Mouse (Mus musculus) limb, embryonic 11.5 days (tissue): ENCODE results near the gene Elmo3. TPM values are rescaled to one million over a fixed set of nuclear protein-coding genes. Genes with fewer than 3 reads are reported as not detected.
A peak's percentile ranks its signal among the peaks of the same experiment; 100 is the strongest.

Experiments
- ATAC-seq: fragments of 200-750 bp; cut with Nextera tagmentation; 2 replicates; pipeline ENCODE4 v1.8.0; 2017; ENCODE audit warnings: low read depth; ENCODE audit not compliant: insufficient number of reproducible peaks, low FRiP score, low TSS enrichment
- DNase-seq: peaks from one replicate; pipeline ENCODE4 v3.0.0-alpha.2; 2015; ENCODE audit warnings: low spot score
- H3K27ac ChIP-seq: fragments of 300-500 bp; sonication (generic); replicated peaks from 2 replicates; pipeline ENCODE4 v1.5.1; 2014; ENCODE audit warnings: low read depth, mild to moderate bottlenecking, low read length
- H3K27me3 ChIP-seq: fragments of 300-500 bp; sonication (generic); 2 replicates; pipeline ENCODE4 v1.6.1; 2014; ENCODE audit warnings: mild to moderate bottlenecking, low read length, mixed read lengths; ENCODE audit not compliant: control insufficient read depth, insufficient read depth
- H3K36me3 ChIP-seq: fragments of 300-500 bp; sonication (generic); 2 replicates; pipeline ENCODE4 v1.6.1; 2014; ENCODE audit warnings: mild to moderate bottlenecking, low read length, moderate library complexity, mixed read lengths; ENCODE audit not compliant: control insufficient read depth, insufficient read depth
- H3K4me1 ChIP-seq: fragments of 300-500 bp; sonication (generic); 2 replicates; pipeline ENCODE4 v1.6.1; 2014; ENCODE audit warnings: low read length, mixed read lengths; ENCODE audit not compliant: control insufficient read depth, insufficient read depth
- H3K4me2 ChIP-seq: fragments of 300-500 bp; sonication (generic); 2 replicates; pipeline ENCODE4 v1.6.1; 2014; ENCODE audit warnings: low read depth, mild to moderate bottlenecking, moderate library complexity; ENCODE audit not compliant: severe bottlenecking
- H3K4me3 ChIP-seq: fragments of 300-500 bp; sonication (generic); 2 replicates; pipeline ENCODE4 v1.5.1; 2014; ENCODE audit warnings: low read depth, low read length
- H3K9ac ChIP-seq: fragments of 300-500 bp; sonication (generic); 2 replicates; pipeline ENCODE4 v1.6.1; 2014; ENCODE audit warnings: mild to moderate bottlenecking, low read length
- H3K9me3 ChIP-seq: fragments of 300-500 bp; sonication (generic); 2 replicates; pipeline ENCODE4 v1.6.1; 2016; ENCODE audit warnings: low read length; ENCODE audit not compliant: control insufficient read depth
- WGBS: fragments of 180-500 bp; shearing (Covaris S2); extraction: QIAGEN DNeasy Blood & Tissue Kit; methylation state at CpG from one replicate; pipeline ENCODE4 v1.1.7; 2014; 5-methylcytosine and 5-hydroxymethylcytosine counted together
- polyA plus RNA-seq: library from polyadenylated mRNA; unstranded; fragments of >200 nt; fragmentation: Nextera tagmentation; extraction: Ambion mirVana; gene quantifications from 2 replicates; pipeline ENCODE4 v1.2.1, GENCODE M21; 2014

Gene Elmo3
- polyA plus RNA-seq, 1 experiment from 2014 or later = 3.7 TPM

- peaks cover 19% of the 10 kb centered on the region for H3K4me1 ChIP-seq
- peak overlapping the region; percentile 37; the same call in 1 of the 2 replicates for H3K27ac ChIP-seq
- peak overlapping the region; percentile 67 for H3K4me3 ChIP-seq
- DNase-seq = peak; percentile 66
- H3K36me3 ChIP-seq = no peaks in the 10 kb centered on the region
- no peaks in the 10 kb centered on the region for H3K27me3 ChIP-seq
- H3K9ac ChIP-seq = peak overlapping the region; percentile 64
- no peaks in the 10 kb centered on the region for H3K9me3 ChIP-seq
- peak overlapping the region; percentile 98 for H3K4me2 ChIP-seq
- peak; percentile 10 for ATAC-seq
- under 1% methylated on average over 34 of the region's 34 CpGs for WGBS
These were observed 41.4 kb downstream of the Elmo3 start for GRCm38 (mm10) chr8:105346611-105347427.

- no peaks in the 10 kb centered on the region for H3K9me3 ChIP-seq
- H3K4me2 ChIP-seq = peak within 1 kb of the TSS; percentile 98
- peak within 1 kb of the TSS; percentile 63 for H3K27ac ChIP-seq
- no peaks in the 10 kb centered on the region for H3K36me3 ChIP-seq
- H3K4me3 ChIP-seq = peak within 1 kb of the TSS; percentile 67
- peaks cover 19% of the 10 kb centered on the region for H3K4me1 ChIP-seq
- H3K27me3 ChIP-seq = no peaks in the 10 kb centered on the region
- ATAC-seq = peak; percentile 88
- DNase-seq = peak; percentile 96
- H3K9ac ChIP-seq = peak within 1 kb of the TSS; percentile 75
- under 1% methylated on average over 53 of the region's 53 CpGs for WGBS
These were observed 42.2 kb downstream of the Elmo3 start, which contains the start of gene Fhod1 for GRCm38 (mm10) chr8:105347428-105348221. Gene Fhod1 (minus strand): TSS chr8:105347953.

GRCm38 (mm10) chr8:105348450-105349095, 43.2 kb downstream of the Elmo3 start, which contains the start of gene Slc9a5:
Gene Slc9a5 (plus strand): TSS chr8:105348843.
- Histone ChIP-seq H3K4me3 (peak within 1 kb of the TSS; percentile 67), H3K27me3 (no peaks in the 10 kb centered on the region), H3K9me3 (no peaks in the 10 kb centered on the region), H3K4me2 (peak within 1 kb of the TSS; percentile 98), H3K27ac (peak within 1 kb of the TSS; percentile 63), H3K36me3 (no peaks in the 10 kb centered on the region), H3K9ac (peak within 1 kb of the TSS; percentile 75), H3K4me1 (peaks cover 19% of the 10 kb centered on the region)
- ATAC-seq (0 out of 2 replicates have a peak, but pooled peaks have one; percentile 2), DNase-seq (peak; percentile 88)
- under 1% methylated on average over 34 of the region's 34 CpGs for WGBS

GRCm38 (mm10) chr8:105349096-105349771, 43.8 kb downstream of the Elmo3 start:
- H3K4me3 ChIP-seq = peak overlapping the region; percentile 67
- peak; percentile 18; the same call in 1 of the 2 replicates for ATAC-seq
- H3K27ac ChIP-seq = no peak overlapping the region; the same call in 1 of the 2 replicates
- H3K4me2 ChIP-seq = peak overlapping the region; percentile 98
- H3K27me3 ChIP-seq = no peaks in the 10 kb centered on the region
- under 1% methylated on average over 47 of the region's 48 CpGs for WGBS
- peak; percentile 71 for DNase-seq
- H3K9me3 ChIP-seq = no peaks in the 10 kb centered on the region
- peaks cover 19% of the 10 kb centered on the region for H3K4me1 ChIP-seq
- peak overlapping the region; percentile 74 for H3K9ac ChIP-seq
- H3K36me3 ChIP-seq = no peaks in the 10 kb centered on the region

GRCm38 (mm10) chr8:105350186-105350585, 44.8 kb downstream of the Elmo3 start:
- WGBS = 42% methylated on average over 7 of the region's 7 CpGs
- no peaks in the 10 kb centered on the region for H3K9me3 ChIP-seq
- peak overlapping the region; percentile 98 for H3K4me2 ChIP-seq
- DNase-seq (no peak), ATAC-seq (no peak)
- H3K36me3 ChIP-seq = no peaks in the 10 kb centered on the region
- no peaks in the 10 kb centered on the region for H3K27me3 ChIP-seq
- no peak overlapping the region for H3K9ac ChIP-seq
- no peak overlapping the region for H3K27ac ChIP-seq
- H3K4me1 ChIP-seq = peaks cover 22% of the 10 kb centered on the region
- H3K4me3 ChIP-seq = no peak overlapping the region

GRCm38 (mm10) chr8:105353583-105354135, 48.3 kb downstream of the Elmo3 start:
- ATAC-seq (no peak), DNase-seq (no peak)
- Histone ChIP-seq H3K9ac (no peak overlapping the region), H3K27ac (no peak overlapping the region), H3K27me3 (no peaks in the 10 kb centered on the region), H3K4me1 (peaks cover 15% of the 10 kb centered on the region), H3K36me3 (peaks cover 3% of the 10 kb centered on the region; the same call in 1 of the 2 replicates), H3K4me2 (no peak overlapping the region), H3K9me3 (no peaks in the 10 kb centered on the region), H3K4me3 (no peak overlapping the region)
- WGBS = 77% methylated on average over 8 of the region's 8 CpGs

- Histone ChIP-seq H3K36me3 (peaks cover 3% of the 10 kb centered on the region; the same call in 1 of the 2 replicates), H3K27ac (no peak overlapping the region), H3K4me2 (no peak overlapping the region), H3K4me1 (peaks cover 15% of the 10 kb centered on the region), H3K9ac (no peak overlapping the region), H3K27me3 (no peaks in the 10 kb centered on the region), H3K9me3 (no peaks in the 10 kb centered on the region), H3K4me3 (no peak overlapping the region)
- no peak for DNase-seq
- no peak for ATAC-seq
- 80% methylated on average over 4 of the region's 4 CpGs for WGBS
These were observed 49.1 kb downstream of the Elmo3 start for GRCm38 (mm10) chr8:105354549-105354948.
